Mouse (Mus musculus): Measurements from ENCODE around the gene Lgals7.
A peak's percentile ranks its signal among the peaks of the same experiment; 100 is the strongest.

Gene Lgals7

DNA sequence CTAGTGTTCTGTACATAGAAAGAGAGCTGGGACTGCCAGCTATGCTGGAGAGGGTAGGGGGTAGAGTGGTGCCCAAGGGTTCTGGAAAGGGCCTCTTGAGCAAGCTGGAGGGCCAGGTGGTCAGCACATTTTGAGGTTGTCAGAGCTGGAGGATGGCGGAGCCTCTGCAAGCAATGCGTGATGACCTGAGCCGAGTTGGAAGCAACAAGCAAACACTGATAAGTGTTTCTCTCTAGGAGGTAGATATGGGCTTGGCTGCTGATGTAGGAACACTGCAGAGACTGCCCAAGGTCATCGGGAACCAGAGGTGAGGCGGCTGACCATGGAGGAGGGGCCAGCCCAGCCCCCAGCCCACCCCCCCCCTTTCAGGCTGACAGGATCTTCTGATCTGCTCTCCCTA is 32.7 kb upstream of the Lgals7 start:
- DNase-seq (ENCODE audit: low spot score), result no peak

GRCm38 (mm10) chr7:28831411-28832125 is 32.1 kb upstream of the Lgals7 start:
- DNase-seq (ENCODE audit: low spot score), result no peak

GRCm38 (mm10) chr7:28832137-28832536 is 31.5 kb upstream of the Lgals7 start:
- DNase-seq (ENCODE audit: low spot score), result no peak

DNA sequence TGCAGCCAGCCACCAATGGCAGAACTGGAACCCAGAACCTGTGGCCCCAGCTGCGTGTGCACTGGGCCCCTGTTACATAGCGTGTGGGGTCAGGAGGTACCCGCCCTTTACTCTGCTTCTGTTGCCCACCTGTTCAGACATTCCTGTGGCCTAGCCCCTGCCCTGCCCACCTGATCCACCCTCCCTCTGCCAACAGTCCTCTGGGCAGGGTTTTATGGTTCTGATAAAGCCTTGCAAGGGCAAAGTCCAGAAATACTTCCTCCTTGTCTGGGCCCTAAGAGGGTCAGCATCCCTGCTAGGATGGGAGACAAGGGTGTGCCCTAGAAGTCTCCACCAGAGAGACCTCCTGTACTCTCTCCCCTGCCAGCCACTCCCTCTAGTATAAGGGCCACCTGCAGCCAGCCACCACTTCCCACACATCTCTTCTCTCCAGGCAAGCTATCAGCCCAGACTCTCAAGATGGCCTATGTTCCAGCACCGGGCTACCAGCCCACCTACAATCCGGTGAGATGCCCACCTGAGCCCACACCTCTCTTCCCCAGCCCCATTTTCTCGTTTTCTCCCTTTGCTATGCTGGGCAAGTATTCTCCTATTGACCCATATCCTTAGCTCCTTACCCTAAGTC is 29.8 kb upstream of the Lgals7 start, which contains the start of gene Lgals4:
Gene Lgals4, plus strand, starts transcription at position 132 of the 625 bp plus-strand sequence.
- DNase-seq (ENCODE audit: low spot score), result no peak

DNA sequence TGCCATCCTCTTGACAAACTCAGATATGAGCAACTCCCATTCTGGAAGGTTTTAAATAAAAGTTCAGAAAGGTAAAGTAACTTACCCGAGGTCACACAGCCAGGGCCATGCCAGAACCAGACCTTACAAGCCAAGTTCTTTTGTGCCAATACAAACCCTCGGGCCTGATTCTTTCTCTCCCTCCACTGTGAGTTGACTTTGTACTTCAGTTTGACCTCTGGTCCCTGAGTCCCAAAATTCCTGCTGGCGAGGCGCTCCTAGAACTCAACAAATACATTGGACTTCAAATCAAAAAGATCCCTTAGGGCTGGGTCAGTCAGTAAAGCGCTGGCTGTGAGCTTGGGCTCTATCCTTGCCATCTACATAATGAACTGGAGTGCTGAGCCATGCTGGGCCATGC is 26.7 kb upstream of the Lgals7 start:
- no peak for DNase-seq (ENCODE audit: low spot score)

DNA sequence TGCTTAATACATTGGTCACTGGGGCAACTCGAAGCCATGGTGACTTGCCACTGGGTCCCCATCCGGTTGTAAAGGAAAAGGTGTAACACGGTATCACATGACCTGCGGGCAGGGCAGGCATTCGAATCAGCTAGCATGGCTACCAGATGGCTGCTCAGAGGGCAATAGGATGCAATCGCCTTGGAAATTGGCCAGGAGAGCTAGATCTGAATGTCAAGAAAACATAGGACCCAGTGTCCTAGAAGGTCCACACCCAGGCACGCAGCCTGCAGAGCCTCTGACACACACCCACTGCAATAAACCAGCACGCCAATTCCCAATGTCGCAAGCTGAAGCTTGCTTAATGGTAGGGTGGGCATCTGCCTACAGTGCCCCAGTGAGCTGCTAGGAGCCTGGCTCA is 25.3 kb upstream of the Lgals7 start:
- DNase-seq (ENCODE audit: low spot score), result no peak

GRCm38 (mm10) chr7:28847273-28847672 is 16.4 kb upstream of the Lgals7 start:
- no peak for DNase-seq (ENCODE audit: low spot score)

GRCm38 (mm10) chr7:28849700-28850236 is 13.9 kb upstream of the Lgals7 start:
- DNase-seq (ENCODE audit: low spot score), result no peak

GRCm38 (mm10) chr7:28850642-28851041 is 13.0 kb upstream of the Lgals7 start:
- DNase-seq (ENCODE audit: low spot score), result no peak

- no peak for DNase-seq (ENCODE audit: low spot score)
These were observed 3.7 kb upstream of the Lgals7 start for GRCm38 (mm10) chr7:28859953-28860352.

- no peak for DNase-seq (ENCODE audit: low spot score)
These were observed 2.8 kb upstream of the Lgals7 start for GRCm38 (mm10) chr7:28860898-28861297.

- no peak for DNase-seq (ENCODE audit: low spot score)
These were observed 695 bp upstream of the Lgals7 start for GRCm38 (mm10) chr7:28862817-28863499.

DNA sequence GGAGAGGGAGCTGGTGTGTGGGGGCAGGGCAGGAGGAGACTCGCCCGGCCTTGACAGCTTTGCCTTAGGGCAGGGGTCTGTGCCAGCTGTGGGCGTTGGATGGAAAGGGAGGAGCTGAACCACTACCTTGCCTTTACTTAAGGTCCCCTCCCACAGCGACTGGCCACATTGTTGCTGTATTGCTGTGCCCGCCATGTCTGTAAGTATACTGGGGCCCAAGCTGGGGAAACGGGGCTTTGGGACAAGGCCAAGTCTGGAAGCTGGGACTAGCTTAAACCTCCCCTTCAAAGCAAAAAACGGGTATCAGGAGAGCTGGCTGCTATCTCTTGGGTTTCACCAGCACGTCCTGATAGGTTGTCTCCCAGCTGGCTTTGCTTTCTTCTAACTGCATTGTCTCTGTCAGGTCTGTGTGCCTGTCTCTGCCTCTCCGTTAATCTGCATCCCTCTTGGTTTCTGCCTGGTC is 666 bp downstream of the Lgals7 start:
- no peak for DNase-seq (ENCODE audit: low spot score)

DNA sequence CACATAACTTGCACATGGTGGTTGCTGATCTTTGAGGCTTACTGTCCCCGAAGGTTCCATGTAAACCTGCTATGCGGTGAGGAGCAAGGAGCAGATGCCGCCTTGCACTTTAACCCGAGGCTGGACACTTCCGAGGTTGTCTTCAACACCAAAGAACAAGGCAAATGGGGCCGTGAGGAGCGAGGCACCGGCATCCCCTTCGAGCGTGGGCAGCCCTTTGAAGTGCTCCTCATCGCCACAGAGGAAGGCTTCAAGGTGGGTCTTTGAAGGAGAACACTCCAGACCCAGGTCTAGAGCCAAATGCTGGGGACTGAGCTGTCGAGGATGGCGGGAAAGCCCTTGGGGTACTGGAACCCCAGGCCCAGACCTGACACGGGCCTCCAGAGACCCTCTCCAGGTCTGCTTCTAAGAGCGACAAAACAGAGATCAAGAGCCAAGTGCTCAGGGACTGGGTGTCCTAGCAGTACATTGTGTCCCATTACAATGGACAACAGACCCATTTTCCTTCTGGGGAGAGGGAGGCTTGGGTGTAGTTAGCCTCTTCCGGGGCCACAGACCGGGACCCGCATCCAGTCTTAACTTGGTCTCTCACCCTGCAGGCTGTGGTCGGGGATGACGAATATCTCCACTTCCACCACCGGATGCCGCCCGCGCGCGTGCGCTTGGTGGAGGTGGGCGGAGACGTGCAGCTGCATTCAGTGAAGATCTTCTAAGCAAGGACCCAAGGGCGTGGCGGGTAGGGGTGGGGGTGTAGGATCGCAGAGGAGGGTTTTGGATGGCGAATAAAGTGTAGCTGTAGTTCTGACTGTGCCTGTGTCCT is 2.0 kb downstream of the Lgals7 start:
- peak; percentile 85 for DNase-seq (ENCODE audit: low spot score)

DNA sequence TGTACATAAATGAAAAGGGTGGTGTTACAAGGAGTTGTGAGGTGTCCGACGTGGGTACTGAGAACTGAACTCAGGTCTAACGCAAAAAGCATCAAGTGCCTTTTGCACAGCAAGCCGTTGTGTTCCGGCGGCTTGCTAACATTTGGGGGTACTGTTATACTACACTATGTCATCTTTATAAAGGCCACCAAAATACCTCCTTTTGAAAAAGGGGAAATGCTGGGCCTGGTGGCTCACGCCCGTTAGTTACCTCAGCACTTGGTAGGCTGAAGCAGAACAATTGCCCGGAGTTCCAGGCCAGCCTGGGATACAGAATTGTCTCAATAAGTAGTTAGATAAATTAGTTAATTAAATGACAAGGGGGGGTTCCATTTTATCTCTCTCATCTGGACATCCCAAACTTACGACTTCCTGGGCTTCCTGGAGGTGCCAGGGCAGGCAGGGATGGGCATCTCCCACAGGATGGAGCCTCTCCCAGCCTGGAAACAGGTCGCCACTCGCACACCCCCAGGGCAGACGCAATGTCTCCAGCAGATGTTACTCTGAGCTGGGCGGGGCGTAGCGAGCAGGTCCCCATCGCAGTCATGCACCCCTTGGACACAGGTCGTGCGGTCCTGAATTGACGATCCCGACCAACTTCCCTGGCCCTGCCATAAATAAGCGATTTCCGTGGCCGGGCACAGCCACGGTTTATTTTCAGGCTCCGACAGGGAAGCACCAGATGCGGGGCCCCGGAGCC is 3.3 kb downstream of the Lgals7 start:
- DNase-seq (ENCODE audit: low spot score), result peak; percentile 27

DNA sequence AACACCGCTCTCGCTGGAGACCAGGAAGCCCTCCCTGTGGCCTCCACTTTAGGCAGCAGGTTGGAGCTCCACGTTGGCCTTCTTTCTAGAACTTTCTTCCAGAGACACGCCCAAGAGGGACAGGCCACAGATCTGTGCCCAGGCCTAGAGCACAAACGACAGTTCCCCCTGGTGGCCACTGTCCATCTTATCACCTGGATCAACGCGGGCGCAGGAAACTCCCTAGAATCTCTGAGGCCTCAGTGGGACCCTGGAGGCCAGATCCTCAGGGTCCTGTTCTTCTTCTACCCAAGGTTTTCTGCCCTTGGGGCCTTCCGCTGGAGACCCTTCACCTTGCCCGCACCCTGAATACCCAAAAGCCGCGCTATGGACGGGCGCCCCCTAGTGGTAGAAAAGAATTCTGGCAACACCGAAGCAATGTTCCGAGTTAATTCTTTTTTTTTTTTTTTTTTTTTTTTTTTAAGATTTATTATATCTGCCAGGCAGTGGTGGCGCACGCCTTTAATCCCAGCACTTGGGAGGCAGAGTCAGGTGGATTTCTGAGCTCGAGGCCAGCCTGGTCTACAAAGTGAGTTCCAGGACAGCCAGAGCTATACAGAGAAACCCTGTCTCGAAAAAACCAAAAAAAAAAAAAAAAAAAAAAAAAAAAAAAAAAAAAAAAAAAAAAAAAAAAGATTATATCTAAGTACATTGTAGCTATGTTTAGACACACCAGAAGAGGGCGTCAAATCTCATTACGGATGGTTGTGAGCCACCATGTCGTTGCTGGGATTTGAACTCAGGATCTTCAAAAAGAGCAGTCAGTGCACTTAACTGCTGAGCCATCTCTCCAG is 4.1 kb downstream of the Lgals7 start:
- peak; percentile 72 for DNase-seq (ENCODE audit: low spot score)

DNA sequence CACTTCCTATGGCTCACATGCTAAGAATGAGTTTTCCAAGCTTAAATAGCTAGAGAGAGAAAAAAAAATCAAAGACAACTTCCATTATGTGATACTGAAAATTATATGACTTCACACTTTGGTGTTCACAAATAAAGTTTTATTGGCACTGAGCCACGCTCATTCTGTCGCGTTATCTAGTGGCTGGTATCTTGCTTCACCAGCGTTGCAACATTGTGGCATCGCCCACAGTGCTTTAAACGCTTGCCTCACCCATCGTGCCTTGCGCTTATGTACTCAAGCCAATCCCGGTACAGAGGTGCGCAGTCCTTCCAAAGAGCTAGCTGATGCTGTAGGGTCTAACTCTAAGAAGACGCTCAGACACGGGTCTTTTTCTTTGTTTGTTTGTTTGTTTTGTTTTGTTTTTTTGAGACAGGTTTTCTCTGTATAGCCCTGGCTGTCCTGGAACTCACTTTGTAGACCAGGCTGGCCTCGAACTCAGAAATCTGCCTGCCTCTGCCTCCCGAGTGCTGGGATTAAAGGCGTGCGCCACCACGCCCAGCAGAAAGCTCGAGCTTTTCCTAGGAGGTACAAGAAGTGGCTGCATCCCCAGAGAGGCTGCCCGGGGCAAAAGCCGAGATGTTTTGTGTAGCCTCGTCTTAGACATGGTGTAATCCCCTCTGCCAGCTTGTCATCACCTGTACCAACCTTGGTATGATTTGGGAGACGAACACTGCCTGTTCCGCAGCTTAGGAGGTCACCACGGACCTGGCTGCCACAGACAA is 7.4 kb downstream of the Lgals7 start:
- DNase-seq (ENCODE audit: low spot score), result no peak

- no peak for DNase-seq (ENCODE audit: low spot score)
These were observed 10.9 kb downstream of the Lgals7 start for GRCm38 (mm10) chr7:28874565-28874964.

GRCm38 (mm10) chr7:28876099-28876498 is 12.4 kb downstream of the Lgals7 start:
- DNase-seq (ENCODE audit: low spot score), result no peak

DNA sequence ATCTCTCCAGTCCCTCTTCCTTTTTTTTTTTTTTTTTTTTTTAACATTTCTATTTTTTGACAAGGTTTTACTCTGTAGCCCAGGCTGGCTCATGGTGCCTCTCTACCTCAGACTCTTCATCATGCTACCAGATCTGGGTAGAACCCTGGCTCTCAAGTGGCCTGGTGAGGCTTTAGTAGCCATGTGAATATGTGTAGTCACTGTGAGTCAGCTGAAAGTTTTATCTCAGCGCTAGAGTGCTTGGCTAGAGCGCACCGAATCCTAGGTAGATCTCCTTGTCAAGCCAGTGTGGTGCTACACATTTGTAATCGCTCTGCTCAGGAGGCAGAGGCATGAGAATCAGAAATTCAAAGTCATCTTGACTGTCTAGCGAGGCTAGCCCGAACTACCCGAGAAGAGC is 13.5 kb downstream of the Lgals7 start:
- DNase-seq (ENCODE audit: low spot score), result no peak

Measured in ovary, postnatal 36 days (tissue).